Mouse (Mus musculus) stomach, postnatal 0 days (tissue): Measurements from ENCODE around the gene Crlf2. TPM values are rescaled to one million over a fixed set of nuclear protein-coding genes. Genes with fewer than 3 reads are reported as not detected.

ENCODE experiments used
- ATAC-seq: fragments of 200-750 bp; cut with Nextera tagmentation; 2 replicates; pipeline ENCODE4 v1.8.0; 2017; ENCODE audit not compliant: low FRiP score, low TSS enrichment
- DNase-seq: peaks from one replicate; pipeline ENCODE4 v3.0.0-alpha.2; 2016; ENCODE audit warnings: low spot score
- H3K27ac ChIP-seq: fragments of 300-500 bp; sonication (generic); replicated peaks from 2 replicates; pipeline ENCODE4 v1.5.1; 2014; ENCODE audit warnings: mild to moderate bottlenecking, control low read depth
- H3K27me3 ChIP-seq: fragments of 300-500 bp; sonication (generic); 2 replicates; pipeline ENCODE4 v1.6.1; 2014; ENCODE audit warnings: low read length; ENCODE audit not compliant: control insufficient read depth, insufficient read depth
- H3K36me3 ChIP-seq: fragments of 300-500 bp; sonication (generic); 2 replicates; pipeline ENCODE4 v1.6.1; 2014; ENCODE audit warnings: low read length, mixed read lengths; ENCODE audit not compliant: control insufficient read depth, insufficient read depth
- H3K4me1 ChIP-seq: fragments of 300-500 bp; sonication (generic); replicated peaks from 2 replicates; pipeline ENCODE4 v1.6.1; 2014; ENCODE audit warnings: antibody characterized with exemption; ENCODE audit not compliant: control insufficient read depth, insufficient read depth
- H3K4me2 ChIP-seq: fragments of 300-500 bp; sonication (generic); replicated peaks from 2 replicates; pipeline ENCODE4 v1.6.1; 2014; ENCODE audit warnings: low read depth, mild to moderate bottlenecking, control low read depth, moderate library complexity
- H3K4me3 ChIP-seq: fragments of 300-500 bp; sonication (generic); 2 replicates; pipeline ENCODE4 v1.5.1; 2014; ENCODE audit warnings: low read depth, low read length, control low read depth
- H3K9ac ChIP-seq: fragments of 300-500 bp; sonication (generic); 2 replicates; pipeline ENCODE4 v1.6.1; 2014; ENCODE audit warnings: mild to moderate bottlenecking, low read length, control low read depth, mixed read lengths
- H3K9me3 ChIP-seq: fragments of 300-500 bp; sonication (generic); 2 replicates; pipeline ENCODE4 v1.6.1; 2016; ENCODE audit warnings: low read length; ENCODE audit not compliant: control insufficient read depth
- CTCF ChIP-seq: IDR thresholded peaks from 2 replicates; pipeline ENCODE4 v1.5.1; 2016; ENCODE audit warnings: antibody characterized with exemption, low read depth, mild to moderate bottlenecking, moderate library complexity
- EP300 ChIP-seq: optimal IDR thresholded peaks from 2 replicates; pipeline ENCODE3; 2016; ENCODE audit warnings: antibody characterized with exemption
- WGBS: fragments of 180-500 bp; shearing (Covaris S2); extraction: QIAGEN DNeasy Blood & Tissue Kit; methylation state at CpG from one replicate; pipeline ENCODE4 v1.1.7; 2014; 5-methylcytosine and 5-hydroxymethylcytosine counted together
- polyA plus RNA-seq: library from polyadenylated mRNA; unstranded; fragments of >200 nt; fragmentation: Nextera tagmentation; extraction: Ambion mirVana; gene quantifications from 2 replicates; pipeline ENCODE4 v1.2.1, GENCODE M21; 2015

The Crlf2 gene
- polyA plus RNA-seq, 1 experiment from 2014 or later: 9.9 TPM

- Histone ChIP-seq H3K9me3 (peaks cover 14% of the 10 kb centered on the region), H3K4me1 (no peaks in the 10 kb centered on the region), H3K4me2 (peak overlapping the region; percentile 49), H3K4me3 (peak overlapping the region; percentile 59), H3K27ac (no peak overlapping the region), H3K9ac (no peak overlapping the region), H3K36me3 (no peaks in the 10 kb centered on the region), H3K27me3 (no peaks in the 10 kb centered on the region)
- 15% methylated on average over 6 of the region's 6 CpGs for WGBS
- ATAC-seq: no peak
- DNase-seq: no peak
- TF ChIP-seq CTCF: 0 out of 2 replicates have a peak, but pooled peaks have one; percentile 4
- no peak for TF ChIP-seq EP300
Observed at GRCm38 (mm10) chr5:109559191-109559590, 398 bp upstream of the Crlf2 start.

DNA sequence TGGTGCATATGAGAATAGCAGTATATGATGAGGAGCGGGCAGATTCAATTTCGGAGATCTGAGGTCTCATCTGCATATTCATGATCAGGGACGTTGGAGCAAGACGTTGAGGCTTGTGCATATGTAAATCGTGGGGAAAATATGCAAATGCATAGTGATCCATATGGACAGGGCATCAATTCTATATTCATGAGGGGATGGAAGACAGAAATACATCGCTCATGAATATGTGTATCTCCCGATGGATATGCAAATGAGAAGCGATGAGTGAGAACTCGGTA, 730 bp downstream of the Crlf2 start:
- WGBS: under 1% methylated on average over 9 of the region's 9 CpGs
- peak overlapping the region; percentile 94 for H3K27ac ChIP-seq
- no peaks in the 10 kb centered on the region for H3K4me1 ChIP-seq
- TF ChIP-seq CTCF (no peak), EP300 (no peak)
- peaks cover 19% of the 10 kb centered on the region for H3K9me3 ChIP-seq
- no peaks in the 10 kb centered on the region for H3K27me3 ChIP-seq
- ATAC-seq (no peak), DNase-seq (no peak)
- peak overlapping the region; percentile 59 for H3K4me3 ChIP-seq
- no peaks in the 10 kb centered on the region for H3K36me3 ChIP-seq
- peak overlapping the region; percentile 49 for H3K4me2 ChIP-seq
- H3K9ac ChIP-seq: no peak overlapping the region

DNA sequence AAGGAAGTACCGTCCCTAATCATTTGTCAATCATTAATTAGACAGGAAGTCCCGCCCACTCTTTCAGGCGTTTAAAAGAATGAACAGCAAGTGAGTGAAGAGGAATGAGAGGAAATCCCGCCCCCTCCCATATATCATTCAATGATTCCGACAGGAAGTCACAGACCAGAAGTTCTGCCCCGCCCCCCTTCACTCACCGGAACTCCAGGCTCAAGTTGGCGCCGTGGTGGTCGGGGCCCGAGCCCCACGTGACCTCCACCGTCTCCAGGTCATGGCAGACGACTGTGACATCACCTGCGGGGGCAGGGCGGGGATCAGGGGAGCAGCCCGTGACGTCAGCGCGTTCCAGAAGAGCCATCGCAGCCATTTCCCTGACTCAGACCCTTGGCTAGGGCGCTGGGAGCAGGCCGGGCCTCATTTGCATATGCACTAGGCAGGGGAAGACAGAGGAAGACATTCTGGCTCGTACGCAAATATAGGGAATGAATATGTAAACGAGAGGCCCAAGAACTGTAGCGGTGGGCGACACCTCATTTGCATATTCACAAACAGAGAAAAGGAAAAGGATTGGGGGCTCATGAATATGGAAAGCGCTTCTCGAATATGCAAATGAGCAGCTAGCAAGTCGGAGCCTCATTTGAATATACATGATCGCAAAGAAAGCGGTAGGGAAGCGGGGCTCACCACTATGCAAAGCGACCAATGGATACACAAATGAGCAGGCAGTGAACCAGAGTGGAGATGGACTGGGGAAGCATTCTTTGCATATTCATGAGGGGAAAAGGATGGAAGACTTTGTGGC, 1.3 kb downstream of the Crlf2 start:
- H3K27ac ChIP-seq: peak overlapping the region; percentile 94
- peak overlapping the region; percentile 59 for H3K4me3 ChIP-seq
- H3K4me2 ChIP-seq: peak overlapping the region; percentile 49
- H3K9ac ChIP-seq: 0 out of 2 replicates have a peak overlapping the region, but pooled peaks have one; percentile 43
- H3K9me3 ChIP-seq: peaks cover 19% of the 10 kb centered on the region
- H3K36me3 ChIP-seq: no peaks in the 10 kb centered on the region
- DNase-seq (peak; percentile 95), ATAC-seq (peak; percentile 84)
- no peak for TF ChIP-seq CTCF
- TF ChIP-seq EP300: no peak
- no peaks in the 10 kb centered on the region for H3K27me3 ChIP-seq
- no peaks in the 10 kb centered on the region for H3K4me1 ChIP-seq
- under 1% methylated on average over 35 of the region's 35 CpGs for WGBS

DNA sequence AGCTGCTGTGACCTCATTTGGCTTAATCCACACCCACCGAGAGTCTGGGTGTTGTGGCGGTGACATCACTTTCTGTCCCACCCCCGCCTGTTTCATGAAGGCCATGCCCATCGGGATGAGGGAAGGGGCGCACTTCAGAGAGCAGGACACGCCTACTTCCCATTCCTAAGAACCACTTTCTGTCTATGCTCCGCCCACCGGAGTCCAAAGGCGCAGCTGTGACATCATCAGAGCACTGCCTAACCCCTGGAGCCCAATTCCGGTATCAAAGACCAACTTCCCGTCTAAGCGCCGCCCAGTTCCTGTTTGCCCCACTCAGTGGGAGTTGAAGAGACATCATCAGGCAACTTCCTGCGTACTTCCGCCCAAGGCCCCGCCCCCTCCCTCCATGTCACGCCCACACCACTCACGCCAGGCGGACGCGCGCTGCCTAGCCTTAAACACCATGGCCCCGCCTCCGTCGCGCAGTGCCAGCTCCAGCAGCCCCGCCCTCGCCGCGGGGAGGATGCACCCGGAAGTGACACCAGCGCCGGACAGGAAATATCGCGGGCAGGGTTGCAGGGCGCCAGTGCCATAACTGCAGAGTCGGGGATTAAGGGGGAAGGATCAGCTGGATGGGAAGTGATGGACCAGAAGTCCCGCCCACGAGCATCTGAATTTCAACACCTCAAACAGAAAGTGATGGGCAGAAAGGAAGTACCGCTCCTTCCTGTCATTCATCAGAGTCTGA, 2.0 kb downstream of the Crlf2 start:
- Histone ChIP-seq H3K4me2 (peak overlapping the region; percentile 49), H3K27ac (peak overlapping the region; percentile 94), H3K4me3 (peak overlapping the region; percentile 59), H3K4me1 (no peaks in the 10 kb centered on the region), H3K36me3 (no peaks in the 10 kb centered on the region), H3K27me3 (no peaks in the 10 kb centered on the region), H3K9me3 (peaks cover 19% of the 10 kb centered on the region), H3K9ac (no peak overlapping the region)
- WGBS: 6% methylated on average over 40 of the region's 40 CpGs
- no peak for TF ChIP-seq CTCF
- peak; percentile 32 for TF ChIP-seq EP300
- peak; percentile 83 for ATAC-seq
- peak; percentile 93 for DNase-seq

DNA sequence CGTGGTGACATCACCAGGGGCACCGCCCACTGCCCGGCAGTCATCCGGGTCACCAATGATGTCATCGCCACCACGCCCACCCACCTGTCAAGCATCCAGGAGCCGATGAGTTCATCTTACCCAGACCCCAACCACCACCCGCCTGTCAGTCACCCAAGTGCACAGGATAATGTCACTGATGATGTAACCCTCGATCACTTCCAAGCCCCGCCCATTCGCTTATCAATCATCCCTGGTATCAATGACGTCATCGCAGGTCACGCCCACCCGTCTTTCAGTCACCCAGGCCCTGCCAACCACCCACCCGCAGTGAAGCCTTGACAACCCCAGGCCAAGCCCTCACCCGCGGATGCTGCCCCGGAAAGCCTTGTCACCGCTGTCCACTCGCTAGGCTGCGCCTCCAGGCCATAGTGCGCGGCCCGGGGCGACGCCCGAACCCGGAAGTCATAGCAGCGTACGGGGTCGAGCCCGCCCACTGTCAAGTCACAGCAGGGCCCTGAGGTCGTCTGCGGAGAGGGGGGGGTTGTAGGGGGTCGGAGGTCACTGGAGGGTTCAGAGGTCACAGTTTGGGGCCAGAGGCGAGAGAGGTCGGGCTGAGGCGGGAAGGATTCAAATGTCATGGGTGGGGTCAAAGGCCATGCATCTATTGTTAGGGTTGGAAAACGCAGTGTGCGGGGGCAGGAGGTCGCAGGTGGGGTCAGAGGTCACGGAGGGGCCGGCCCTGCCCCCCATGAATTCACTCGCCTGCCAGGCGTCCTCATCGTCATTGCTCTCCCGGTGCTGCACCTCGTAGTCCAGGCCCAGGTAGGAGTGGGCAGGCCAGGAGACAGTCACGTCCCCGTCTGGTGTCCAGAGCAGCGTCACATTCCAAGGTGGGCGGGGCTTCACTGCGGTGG, 2.9 kb downstream of the Crlf2 start:
- Histone ChIP-seq H3K4me3 (peak overlapping the region; percentile 59), H3K9me3 (peaks cover 19% of the 10 kb centered on the region), H3K9ac (no peak overlapping the region), H3K4me1 (no peaks in the 10 kb centered on the region), H3K4me2 (no peak overlapping the region), H3K27ac (peak overlapping the region; percentile 94), H3K27me3 (no peaks in the 10 kb centered on the region), H3K36me3 (no peaks in the 10 kb centered on the region)
- DNase-seq (peak; percentile 23), ATAC-seq (no peak)
- no peak for TF ChIP-seq CTCF
- TF ChIP-seq EP300: no peak
- WGBS: 74% methylated on average over 54 of the region's 54 CpGs
